ENCODE assay signal across 25 mouse cellular contexts in genomic region chr10:59694104-59694503, GRCm38 (mm10). TPM values are rescaled to one million over a fixed set of nuclear protein-coding genes. Genes with fewer than 3 reads are reported as not detected.
DNase-seq lines count a peak whose midpoint lies in the region; ATAC-seq and TF ChIP-seq lines count a peak whose summit lies in the region.
"Had no signal": no experiment of that assay in that cellular context is flagged by ENCODE, and none has a peak within 500 bp of the region (broad histone marks: within the 10 kb centered on the region; RNA-seq: fewer than 3 reads in every experiment).

No protein-coding gene starts in this region.

- no peaks in the 10 kb centered on the region for H3K79me2 ChIP-seq in MEL (ENCODE audit: control insufficient read depth, insufficient read depth, low read length, poor library complexity)

- H3K9ac ChIP-seq in MEL (ENCODE audit: control insufficient read depth, low read depth, low read length, poor library complexity, severe bottlenecking), result no peak overlapping the region
- H3K9ac ChIP-seq: forebrain, embryonic 13.5 days; heart, embryonic 13.5 days; hindbrain, embryonic 14.5 days had no signal

- peaks cover 0 to 11% of the 10 kb centered on the region in 2 experiments; a peak in 2 of 4 replicates for H3K36me3 ChIP-seq in MEL (ENCODE audit: control insufficient read depth in 1 of 2, insufficient read depth in 2 of 2, low read length in 2 of 2)
- H3K36me3 ChIP-seq in small intestine, adult 2 months (ENCODE audit: control insufficient read depth, insufficient read depth, low read length), result no peaks in the 10 kb centered on the region
- H3K36me3 ChIP-seq: forebrain, embryonic 10.5 days; heart, embryonic 10.5 days; heart, embryonic 13.5 days had no signal

- TF ChIP-seq CTCF in MEL (IDR thresholded peaks at IDR 0.05 in 2 of 3, conservative IDR thresholded peaks at IDR 0.05 in 1 of 3; ENCODE audit: control insufficient read depth in 1 of 3, insufficient read depth in 1 of 3, low read depth in 2 of 3, low read length in 3 of 3, poor library complexity in 1 of 3, severe bottlenecking in 1 of 3), result no peak
- no peak for TF ChIP-seq CTCF in small intestine, adult 2 months (IDR thresholded peaks at IDR 0.05; ENCODE audit: extremely low read depth, insufficient read length, insufficient replicate concordance, low read depth, low read length)

- TF ChIP-seq RAD21 in MEL (IDR thresholded peaks at IDR 0.05; ENCODE audit: low read depth, low read length), result no peak

- H3K4me3 ChIP-seq in MEL (ENCODE audit: control insufficient read depth in 1 of 2, insufficient read depth in 1 of 2, low read depth in 2 of 2, low read length in 2 of 2), result no peak overlapping the region
- no peak overlapping the region for H3K4me3 ChIP-seq in small intestine, adult 2 months (ENCODE audit: low read depth, low read length)
- H3K4me3 ChIP-seq: forebrain, embryonic 10.5 days; forebrain, embryonic 13.5 days; heart, adult 2 months; heart, embryonic 10.5 days; heart, embryonic 13.5 days had no signal

- peaks cover 8 to 12% of the 10 kb centered on the region in 2 experiments; a peak in 3 of 4 replicates for H3K4me1 ChIP-seq in MEL (ENCODE audit: control insufficient read depth in 1 of 2, insufficient read depth in 2 of 2, low read length in 2 of 2)
- H3K4me1 ChIP-seq in small intestine, adult 2 months (ENCODE audit: control insufficient read depth, insufficient read depth, insufficient read length, low read length), result peaks cover 8% of the 10 kb centered on the region; the same call in 1 of the 2 replicates
- H3K4me1 ChIP-seq: forebrain, embryonic 10.5 days; forebrain, embryonic 13.5 days; heart, embryonic 10.5 days; heart, embryonic 13.5 days had no signal

- no peak for TF ChIP-seq POLR2A in MEL (IDR thresholded peaks at IDR 0.05; ENCODE audit: control insufficient read depth in 1 of 2, insufficient read depth in 1 of 2, low read depth in 1 of 2, low read length in 2 of 2, poor library complexity in 1 of 2)
- TF ChIP-seq POLR2A in small intestine, adult 2 months (IDR thresholded peaks at IDR 0.05; ENCODE audit: low read depth, low read length), result no peak

- no peak overlapping the region for H3K27ac ChIP-seq in MEL (ENCODE audit: control insufficient read depth, low read depth, low read length)
- H3K27ac ChIP-seq in small intestine, adult 2 months (ENCODE audit: insufficient read depth, low read depth, low read length), result peak overlapping the region; percentile 18; the same call in 1 of the 2 replicates
- H3K27ac ChIP-seq: forebrain, embryonic 10.5 days; forebrain, embryonic 13.5 days; heart, adult 2 months; heart, embryonic 10.5 days; heart, embryonic 13.5 days; hindbrain, embryonic 14.5 days; hindbrain, postnatal 0 days had no signal

- DNase-seq in MEL (ENCODE audit: low read depth, low spot score), result peak; percentile 36
- DNase-seq in embryo, embryonic 9.5 days (ENCODE audit: extremely low spot score), result no peak
- DNase-seq in right cerebral cortex, postnatal 36 days (ENCODE audit: low spot score in 2 of 2), result no peak
- no peak for DNase-seq in embryo, embryonic 10.5 days (ENCODE audit: low spot score)
- DNase-seq: adrenal gland, postnatal 10 days; adrenal gland, postnatal 36 days; cerebellum, adult 18-20 months; cerebellum, adult 9-10 months; cerebellum, postnatal 14 days; embryo, embryonic 11 days; gastrocnemius, postnatal 25 days; heart, adult 2 months; heart, postnatal 14 days; heart, postnatal 4 days had no signal

- ATAC-seq in granulocyte monocyte progenitor cell, adult 5-6 weeks (replicated peaks; ENCODE audit: poor library complexity, severe bottlenecking), result peak; percentile 66
- ATAC-seq: forebrain, embryonic 13.5 days; forebrain, embryonic 16.5 days; hindbrain, postnatal 0 days; inflammation-experienced regulatory T-cells, adult 6 months; Patski had no signal

- WGBS in small intestine, adult 2 months, result 37% methylated on average over 2 of the region's 2 CpGs

- TF ChIP-seq EP300 in MEL (IDR thresholded peaks at IDR 0.05; ENCODE audit: low read depth in 1 of 2, low read length in 2 of 2), result no peak

- H3K27me3 ChIP-seq in MEL (ENCODE audit: control insufficient read depth in 1 of 2, insufficient read depth in 2 of 2, low read length in 2 of 2), result no peaks in the 10 kb centered on the region
- H3K27me3 ChIP-seq in small intestine, adult 2 months (ENCODE audit: control insufficient read depth, insufficient read depth, low read length), result no peaks in the 10 kb centered on the region
- H3K27me3 ChIP-seq: forebrain, embryonic 13.5 days; heart, embryonic 13.5 days; Patski had no signal

- no peaks in the 10 kb centered on the region for H3K9me3 ChIP-seq in MEL (replicated peaks; ENCODE audit: insufficient read depth, low read length)
- H3K9me3 ChIP-seq: forebrain, embryonic 10.5 days; forebrain, embryonic 13.5 days; heart, embryonic 10.5 days; heart, embryonic 13.5 days had no signal

TF ChIP-seq in MEL, 35 proteins besides CTCF, POLR2A, EP300 and RAD21:
- no peak for TF ChIP-seq KAT2A (conservative IDR thresholded peaks at IDR 0.05; ENCODE audit: low read depth, low read length)
- TF ChIP-seq NELFE (IDR thresholded peaks at IDR 0.05; ENCODE audit: low read depth, low read length), result no peak
- TF ChIP-seq CHD2 (IDR thresholded peaks at IDR 0.05; ENCODE audit: low read length), result no peak

RNA-seq across cellular contexts. Expression of gene Micu1, which starts 8.2 kb away (rescaled TPM):
- 16.9 and 18.0 TPM in 2 replicates for total RNA-seq in MEL (2012; rRNA removed)
- polyA plus RNA-seq in MEL (2012; ENCODE audit: insufficient read depth in 1 of 2, insufficient read length in 2 of 2, low read depth in 1 of 2, low replicate concordance in 2 of 2, missing spikeins in 1 of 2), result 10 to 100 TPM in 1 of 2 experiments, not detected in 1; 26.8 TPM
- total RNA-seq in granulocyte monocyte progenitor cell, adult 5-6 weeks (2014; fragmentation: Nextera tagmentation), result 52.2 and 95.7 TPM in 2 replicates
- 59.9 and 65.7 TPM in 2 replicates for total RNA-seq in granulocyte monocyte progenitor cell, adult 5-6 weeks (2017)
- polyA plus RNA-seq in small intestine, adult 2 months (2012; rRNA removed), result 71.1 and 134 TPM in 2 replicates
